Mouse (Mus musculus) liver, embryonic 14.5 days (tissue): ENCODE data around the gene Gm29094. TPM values are rescaled to one million over a fixed set of nuclear protein-coding genes. Genes with fewer than 3 reads are reported as not detected.
"Not testable (repeated sequence)": the region's sequence is repeated elsewhere in the genome, so short reads cannot be mapped to it uniquely, and the experiment has no call there.

Source experiments
- ATAC-seq: fragments of 200-750 bp; cut with Nextera tagmentation; 2 replicates; pipeline ENCODE4 v1.8.0; 2017; ENCODE audit warnings: moderate number of reproducible peaks, mild to moderate bottlenecking, moderate library complexity; ENCODE audit not compliant: insufficient read depth
- DNase-seq, 3 experiments: peaks; one replicate each; pipeline ENCODE4 v3.0.0-alpha.2; 2012 to 2013; ENCODE audit warnings: low read depth in 3 of 3, low spot score in 3 of 3
- H3K27ac ChIP-seq: fragments of 300-500 bp; sonication (generic); 2 replicates; pipeline ENCODE4 v1.5.1; 2014; ENCODE audit warnings: moderate library complexity, mild to moderate bottlenecking, control low read depth, inconsistent platforms
- H3K27me3 ChIP-seq: fragments of 300-500 bp; sonication (generic); 2 replicates; pipeline ENCODE4 v1.6.1; 2014; ENCODE audit warnings: mild to moderate bottlenecking, low read length, moderate library complexity; ENCODE audit not compliant: control insufficient read depth, insufficient read depth
- H3K36me3 ChIP-seq: fragments of 300-500 bp; sonication (generic); replicated peaks from 2 replicates; pipeline ENCODE4 v1.6.1; 2014; ENCODE audit warnings: low read depth; ENCODE audit not compliant: control insufficient read depth, insufficient read depth
- H3K4me1 ChIP-seq, 2 experiments: fragments of 200-500 bp in 1 of 2; fragments of 300-500 bp in 1 of 2; sonication (generic) in 1 of 2; replicated peaks; 2 replicates each; pipeline ENCODE4 v1.6.1; 2012 to 2014; ENCODE audit warnings: antibody characterized with exemption in 1 of 2, inconsistent platforms in 1 of 2, low read length in 1 of 2; ENCODE audit not compliant: control insufficient read depth in 2 of 2, insufficient read depth in 2 of 2
- H3K4me2 ChIP-seq: fragments of 300-500 bp; sonication (generic); 2 replicates; pipeline ENCODE4 v1.6.1; 2014; ENCODE audit warnings: low read depth, mild to moderate bottlenecking, control low read depth, moderate library complexity
- H3K4me3 ChIP-seq, 2 experiments: fragments of 200-500 bp in 1 of 2; fragments of 300-500 bp in 1 of 2; sonication (generic) in 1 of 2; 2 replicates each; pipeline ENCODE4 v1.5.1; 2012 to 2014; ENCODE audit warnings: low read depth in 2 of 2, low read length in 2 of 2, mild to moderate bottlenecking in 2 of 2, control low read depth in 1 of 2, inconsistent platforms in 1 of 2, moderate library complexity in 1 of 2; ENCODE audit not compliant: insufficient read depth in 1 of 2
- H3K9ac ChIP-seq: fragments of 300-500 bp; sonication (generic); replicated peaks from 2 replicates; pipeline ENCODE4 v1.6.1; 2014; ENCODE audit warnings: mild to moderate bottlenecking, control low read depth, moderate library complexity
- H3K9me3 ChIP-seq: fragments of 300-500 bp; sonication (generic); 2 replicates; pipeline ENCODE4 v1.6.1; 2016; ENCODE audit warnings: low read length, mixed read lengths; ENCODE audit not compliant: control insufficient read depth
- CTCF ChIP-seq: IDR thresholded peaks from 2 replicates; pipeline ENCODE4 v1.5.1; 2016; ENCODE audit warnings: antibody characterized with exemption, low read depth, control low read depth
- WGBS: fragments of 180-500 bp; shearing (Covaris S2); extraction: QIAGEN DNeasy Blood & Tissue Kit; methylation state at CpG from one replicate; pipeline ENCODE4 v1.1.7; 2014; ENCODE audit not compliant: insufficient replicate concordance; 5-methylcytosine and 5-hydroxymethylcytosine counted together
- polyA plus RNA-seq, 2 experiments: library from polyadenylated mRNA; depleted of rRNA in 1 of 2; stranded (reverse) in 1 of 2; unstranded in 1 of 2; fragments of >200 nt; fragmentation: Nextera tagmentation in 1 of 2; extraction: Ambion mirVana in 1 of 2; gene quantifications; 2 replicates each; pipeline versions ENCODE4 v1.2.1 to v1.2.3; 2012 to 2014

Gene Gm29094
- polyA plus RNA-seq, 2 experiments: 0.27 TPM; not detected in 1

GRCm38 (mm10) chr9:89202256-89202655 lies 3.1 kb downstream of the Gm29094 start:
- not testable (repeated sequence) for H3K36me3 ChIP-seq, H3K27ac ChIP-seq, H3K4me2 ChIP-seq, ATAC-seq, H3K27me3 ChIP-seq, H3K4me1 ChIP-seq, H3K9ac ChIP-seq, DNase-seq, H3K4me3 ChIP-seq, H3K9me3 ChIP-seq

GRCm38 (mm10) chr9:89208939-89209338 lies 9.8 kb downstream of the Gm29094 start:
- H3K36me3 ChIP-seq, H3K4me3 ChIP-seq, H3K27me3 ChIP-seq, H3K9me3 ChIP-seq, H3K9ac ChIP-seq, H3K4me2 ChIP-seq, H3K4me1 ChIP-seq, DNase-seq, ATAC-seq, H3K27ac ChIP-seq: not testable (repeated sequence)
- 47% methylated on average over 1 of the region's 1 CpGs for WGBS

GRCm38 (mm10) chr9:89210353-89211064 lies 11.3 kb downstream of the Gm29094 start, which contains the start of gene Mthfs:
Gene Mthfs, plus strand, starts transcription at chr9:89210676.
- Histone ChIP-seq H3K4me3 (peak within 1 kb of the TSS; percentile 39 to 56), H3K9ac (peak within 1 kb of the TSS; percentile 34; the same call in 1 of the 2 replicates), H3K4me2 (peak within 1 kb of the TSS; percentile 54)
- not testable (repeated sequence) for H3K36me3 ChIP-seq, DNase-seq, H3K27ac ChIP-seq, H3K27me3 ChIP-seq, H3K4me1 ChIP-seq, H3K9me3 ChIP-seq
- WGBS: 22% methylated on average over 9 of the region's 12 CpGs
- peak; percentile 46 for ATAC-seq

GRCm38 (mm10) chr9:89211065-89211858 lies 12.1 kb downstream of the Gm29094 start:
- peak; percentile 94 for ATAC-seq
- not testable (repeated sequence) for H3K27ac ChIP-seq, DNase-seq, H3K4me1 ChIP-seq, H3K36me3 ChIP-seq, H3K27me3 ChIP-seq, H3K9me3 ChIP-seq
- WGBS: 10% methylated on average over 4 of the region's 44 CpGs
- Histone ChIP-seq H3K4me2 (peak overlapping the region; percentile 54), H3K9ac (peak overlapping the region; percentile 34; the same call in 1 of the 2 replicates), H3K4me3 (peak overlapping the region; percentile 39 to 56)

GRCm38 (mm10) chr9:89212428-89212827 lies 13.2 kb downstream of the Gm29094 start:
- ATAC-seq, H3K36me3 ChIP-seq, H3K27ac ChIP-seq, H3K27me3 ChIP-seq, H3K9me3 ChIP-seq, H3K4me3 ChIP-seq, H3K4me2 ChIP-seq, H3K9ac ChIP-seq, DNase-seq, H3K4me1 ChIP-seq: not testable (repeated sequence)
- peak; percentile 37 for TF ChIP-seq CTCF
- WGBS: 43% methylated on average over 1 of the region's 1 CpGs

- not testable (repeated sequence) for H3K4me1 ChIP-seq, H3K9ac ChIP-seq, H3K4me2 ChIP-seq, H3K4me3 ChIP-seq, H3K9me3 ChIP-seq, H3K27ac ChIP-seq, H3K36me3 ChIP-seq, ATAC-seq, DNase-seq, H3K27me3 ChIP-seq
- WGBS: 72% methylated on average over 4 of the region's 4 CpGs
Observed at GRCm38 (mm10) chr9:89218174-89218573, 19.0 kb downstream of the Gm29094 start.

GRCm38 (mm10) chr9:89219668-89220067 lies 20.5 kb downstream of the Gm29094 start:
- WGBS: 70% methylated on average over 3 of the region's 4 CpGs
- not testable (repeated sequence) for H3K27me3 ChIP-seq, H3K36me3 ChIP-seq, H3K9me3 ChIP-seq, H3K4me3 ChIP-seq, DNase-seq, H3K4me1 ChIP-seq, H3K27ac ChIP-seq, H3K4me2 ChIP-seq, H3K9ac ChIP-seq
- 0 out of 2 replicates have a peak, but pooled peaks have one; percentile 28 for ATAC-seq
